Mouse (Mus musculus) CD4-positive naive resting alpha-beta T cell, adult 57 days (primary cell): ENCODE results near the gene Otub1. TPM values are rescaled to one million over a fixed set of nuclear protein-coding genes. Genes with fewer than 3 reads are reported as not detected.

ENCODE experiments used
- total RNA-seq: library from RNA; stranded (reverse); gene quantifications from one replicate; pipeline ENCODE4 v1.2.4, GENCODE M21; 2023

Gene Otub1
- 102 TPM for total RNA-seq

GRCm38 (mm10) chr19:7205753-7206736 lies at the start of gene Otub1:
Otub1 (minus strand) TSS chr19:7206316.

GRCm38 (mm10) chr19:7240782-7241690 lies 34.9 kb upstream of the Otub1 start, which contains the start of gene Naa40:
Naa40 (minus strand) TSS chr19:7241183.

GRCm38 (mm10) chr19:7217162-7217925 lies 11.2 kb upstream of the Otub1 start, which contains the start of gene Cox8a:
Cox8a (minus strand) TSS chr19:7217616.

Other genes starting within 250 kb of the Otub1 start
- 128 TPM for gene Ppp1r14b, start 231.3 kb downstream of the Otub1 start, total RNA-seq
- 9.6 TPM for gene Plcb3, start 229.8 kb downstream of the Otub1 start, total RNA-seq
- 20.2 TPM for gene Fkbp2, start 225.8 kb downstream of the Otub1 start, total RNA-seq
- 8.7 TPM for gene Vegfb, start 218.7 kb downstream of the Otub1 start, total RNA-seq
- 29.2 TPM for gene Dnajc4, start 213.7 kb downstream of the Otub1 start, total RNA-seq
- gene Nudt22, start 210.2 kb downstream of the Otub1 start, total RNA-seq: 5.4 TPM
- gene Trpt1, start 210.2 kb downstream of the Otub1 start, total RNA-seq: 3.8 TPM
- gene Fermt3, start 186.8 kb downstream of the Otub1 start, total RNA-seq: 189 TPM
- 103 TPM for gene Stip1, start 166.3 kb downstream of the Otub1 start, total RNA-seq
- 15.5 TPM for gene Macrod1, start 149.5 kb downstream of the Otub1 start, total RNA-seq
- 0.30 TPM for gene Flrt1, start 100.6 kb downstream of the Otub1 start, total RNA-seq
- gene Cox8a, start 11.3 kb upstream of the Otub1 start, total RNA-seq: 246 TPM
- 32.5 TPM for gene Naa40, start 34.9 kb upstream of the Otub1 start, total RNA-seq
- gene Rcor2, start 61.0 kb upstream of the Otub1 start, total RNA-seq: 1.0 TPM
- gene Mark2, start 135.5 kb upstream of the Otub1 start, total RNA-seq: 266 TPM
- 32.5 TPM for gene Spindoc, start 176.7 kb upstream of the Otub1 start, total RNA-seq
- 1.4 TPM for gene 2700081O15Rik, start 211.3 kb upstream of the Otub1 start, total RNA-seq